Mouse (Mus musculus): ENCODE measurements at regions not wholly inside any gene's neighbourhood (a gene's known extent, or its start where the extent isn't known, plus 50 kb on each side); places are given as distances from the start of the nearest gene placed in this dataset.
A peak's percentile ranks its signal among the peaks of the same experiment; 100 is the strongest.

DNA sequence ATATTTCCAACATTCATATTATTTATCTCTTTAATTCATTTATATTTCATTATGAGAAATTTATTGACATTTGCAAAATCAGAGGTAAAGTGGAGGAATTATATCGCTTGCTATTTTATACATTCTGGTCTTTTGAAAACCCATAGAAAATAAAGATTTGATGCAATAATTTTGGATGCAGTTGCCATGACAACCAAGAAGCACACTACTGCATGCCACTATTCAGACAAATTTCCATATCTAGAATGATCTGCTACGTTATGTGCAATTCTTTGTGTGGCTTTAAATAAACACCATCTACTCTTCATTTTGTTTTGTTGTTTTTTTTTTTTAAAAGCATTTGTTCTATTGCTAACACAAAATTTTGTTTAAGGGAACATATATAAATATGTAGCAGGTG is 474.4 kb downstream of the Pcdh18 start:
- DNase-seq (ENCODE audit: low spot score) (no peak), ATAC-seq (ENCODE audit: low read depth) (no peak)
- no peaks in the 10 kb centered on the region for H3K36me3 ChIP-seq (ENCODE audit: control insufficient read depth, insufficient read depth, low read length)
- no peak overlapping the region for H3K9ac ChIP-seq (ENCODE audit: low read depth, low read length)
- WGBS, result 84% methylated on average over 2 of the region's 2 CpGs
- H3K27me3 ChIP-seq (replicated peaks; ENCODE audit: control insufficient read depth, insufficient read depth, low read length), result no peaks in the 10 kb centered on the region
- H3K9me3 ChIP-seq (ENCODE audit: control insufficient read depth, low read length), result no peaks in the 10 kb centered on the region
- H3K4me2 ChIP-seq (ENCODE audit: low read depth, low read length), result no peak overlapping the region
- H3K4me3 ChIP-seq (ENCODE audit: low read depth, low read length), result no peak overlapping the region
- H3K4me1 ChIP-seq (ENCODE audit: control insufficient read depth, insufficient read depth, low read length), result no peaks in the 10 kb centered on the region
- H3K27ac ChIP-seq (replicated peaks; ENCODE audit: low read depth, low read length), result no peak overlapping the region

DNA sequence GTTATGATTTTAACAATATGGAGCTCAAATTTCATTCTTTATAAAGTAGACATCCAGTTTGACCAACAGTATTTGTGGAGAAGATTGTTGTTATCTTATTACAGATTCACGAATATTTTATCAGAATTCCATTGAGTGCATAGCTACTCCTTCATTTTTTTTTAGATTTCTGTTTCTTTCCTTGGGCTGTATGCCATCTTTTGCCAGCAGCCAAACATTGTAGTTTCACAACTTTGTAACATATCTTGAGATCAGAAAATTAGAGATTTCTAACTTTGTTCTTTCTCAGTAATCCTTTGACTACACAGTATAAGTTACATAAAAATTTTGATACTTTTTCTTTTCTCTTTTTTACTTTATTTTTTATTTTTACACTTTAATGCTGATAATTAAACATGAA is 478.8 kb downstream of the Pcdh18 start:
- Histone ChIP-seq H3K4me1 (ENCODE audit: control insufficient read depth, insufficient read depth, low read length) (no peaks in the 10 kb centered on the region), H3K9me3 (ENCODE audit: control insufficient read depth, low read length) (no peaks in the 10 kb centered on the region), H3K4me3 (ENCODE audit: low read depth, low read length) (no peak overlapping the region), H3K36me3 (ENCODE audit: control insufficient read depth, insufficient read depth, low read length) (no peaks in the 10 kb centered on the region), H3K4me2 (ENCODE audit: low read depth, low read length) (no peak overlapping the region), H3K27me3 (replicated peaks; ENCODE audit: control insufficient read depth, insufficient read depth, low read length) (no peaks in the 10 kb centered on the region), H3K27ac (replicated peaks; ENCODE audit: low read depth, low read length) (no peak overlapping the region), H3K9ac (ENCODE audit: low read depth, low read length) (no peak overlapping the region)
- no peak for ATAC-seq (ENCODE audit: low read depth)
- WGBS, result 92% methylated on average over 1 of the region's 1 CpGs
- no peak for DNase-seq (ENCODE audit: low spot score)

DNA sequence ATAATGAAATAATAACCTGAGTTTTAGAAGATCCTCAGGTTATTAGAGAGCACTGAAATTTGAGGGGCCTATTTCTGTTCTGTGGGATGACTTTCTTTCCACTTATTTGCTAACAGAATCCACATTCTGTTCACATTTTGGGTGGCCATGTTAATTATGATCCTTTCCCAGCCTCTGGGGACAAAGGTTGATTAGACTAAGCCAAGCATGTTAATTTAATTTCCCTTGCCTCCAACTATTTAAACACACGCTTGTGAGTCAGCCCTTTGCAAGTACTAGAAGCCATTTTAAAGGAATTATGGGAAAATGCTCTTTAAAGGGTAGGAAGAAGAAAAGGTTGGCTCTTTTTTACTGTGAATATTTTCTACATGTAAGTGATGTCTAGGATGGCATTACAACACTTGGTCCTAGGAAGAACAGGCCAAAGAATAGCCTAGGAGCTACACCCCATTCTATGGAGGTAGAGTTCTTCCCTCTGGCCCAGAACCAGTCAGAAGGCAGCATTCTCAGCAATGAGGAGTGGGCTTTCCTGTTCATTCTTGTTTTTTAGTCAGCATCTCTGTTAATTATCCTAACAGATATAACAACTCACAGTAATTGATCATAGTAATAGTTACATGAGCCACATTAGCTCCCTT is 482.7 kb downstream of the Pcdh18 start:
- H3K9me3 ChIP-seq (ENCODE audit: control insufficient read depth, low read length), result no peaks in the 10 kb centered on the region
- WGBS, result 62% methylated on average over 1 of the region's 1 CpGs
- no peaks in the 10 kb centered on the region for H3K4me1 ChIP-seq (ENCODE audit: control insufficient read depth, insufficient read depth, low read length)
- no peaks in the 10 kb centered on the region for H3K27me3 ChIP-seq (replicated peaks; ENCODE audit: control insufficient read depth, insufficient read depth, low read length)
- H3K27ac ChIP-seq (replicated peaks; ENCODE audit: low read depth, low read length), result no peak overlapping the region
- DNase-seq (ENCODE audit: low spot score) (peak; percentile 38), ATAC-seq (ENCODE audit: low read depth) (no peak)
- H3K36me3 ChIP-seq (ENCODE audit: control insufficient read depth, insufficient read depth, low read length), result no peaks in the 10 kb centered on the region
- H3K4me2 ChIP-seq (ENCODE audit: low read depth, low read length), result no peak overlapping the region
- no peak overlapping the region for H3K9ac ChIP-seq (ENCODE audit: low read depth, low read length)
- no peak overlapping the region for H3K4me3 ChIP-seq (ENCODE audit: low read depth, low read length)

DNA sequence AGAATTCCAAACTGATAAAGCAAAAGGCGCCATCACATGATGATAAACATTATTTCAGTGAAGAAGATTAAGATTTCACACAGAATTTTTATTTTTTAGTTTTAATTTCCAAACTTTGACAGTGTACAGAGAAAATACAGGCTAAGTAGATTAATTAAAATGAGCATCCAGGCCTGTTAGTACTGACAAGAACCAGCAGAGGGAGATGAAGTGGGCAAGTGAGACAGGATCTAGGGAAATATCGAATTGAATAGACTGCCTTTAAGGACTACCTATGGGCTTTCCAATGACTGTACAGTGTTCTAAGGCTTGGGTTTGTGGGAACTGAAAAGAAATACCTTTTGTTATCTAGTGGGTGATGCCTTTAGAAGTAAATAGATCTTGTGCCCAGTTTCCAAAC is 491.1 kb downstream of the Pcdh18 start:
- 72% methylated on average over 2 of the region's 2 CpGs for WGBS

More for the DNA sequence above, 491.1 kb downstream of the Pcdh18 start:
- ATAC-seq (ENCODE audit: low read depth) (no peak), DNase-seq (ENCODE audit: low spot score) (peak; percentile 33)
- H3K27me3 ChIP-seq (replicated peaks; ENCODE audit: control insufficient read depth, insufficient read depth, low read length), result no peaks in the 10 kb centered on the region
- H3K9me3 ChIP-seq (ENCODE audit: control insufficient read depth, low read length), result no peaks in the 10 kb centered on the region
- H3K4me2 ChIP-seq (ENCODE audit: low read depth, low read length), result no peak overlapping the region
- H3K9ac ChIP-seq (ENCODE audit: low read depth, low read length), result no peak overlapping the region
- H3K4me3 ChIP-seq (ENCODE audit: low read depth, low read length), result no peak overlapping the region
- no peaks in the 10 kb centered on the region for H3K4me1 ChIP-seq (ENCODE audit: control insufficient read depth, insufficient read depth, low read length)
- H3K27ac ChIP-seq (replicated peaks; ENCODE audit: low read depth, low read length), result no peak overlapping the region
- no peaks in the 10 kb centered on the region for H3K36me3 ChIP-seq (ENCODE audit: control insufficient read depth, insufficient read depth, low read length)
